Mouse (Mus musculus): Measurements from ENCODE around the gene Slc17a2. TPM values are rescaled to one million over a fixed set of nuclear protein-coding genes. Genes with fewer than 3 reads are reported as not detected.

Slc17a2 gene
- polyA plus RNA-seq, 1 experiment from 2014 or later, result 3.4 TPM

- Histone ChIP-seq H3K36me3 (ENCODE audit: insufficient read depth, low read length) (no peaks in the 10 kb centered on the region), H3K27ac (ENCODE audit: low read length) (no peak within 1 kb of the TSS), H3K9ac (replicated peaks; ENCODE audit: low read depth) (no peak within 1 kb of the TSS), H3K27me3 (replicated peaks; ENCODE audit: insufficient read depth, low read length) (no peaks in the 10 kb centered on the region), H3K9me3 (ENCODE audit: low read length) (no peaks in the 10 kb centered on the region), H3K4me2 (replicated peaks; ENCODE audit: low read depth, low read length) (no peak within 1 kb of the TSS), H3K4me3 (ENCODE audit: low read depth, low read length) (no peak within 1 kb of the TSS), H3K4me1 (ENCODE audit: insufficient read depth, low read depth, low read length) (peaks cover 5% of the 10 kb centered on the region; the same call in 1 of the 2 replicates)
- DNase-seq (ENCODE audit: low spot score) (no peak), ATAC-seq (no peak)
- TF ChIP-seq CTCF (IDR thresholded peaks at IDR 0.05) (no peak), EP300 (IDR thresholded peaks at IDR 0.05) (no peak)
- WGBS, result 78% methylated on average over 7 of the region's 7 CpGs
Observed at GRCm38 (mm10) chr13:23867405-23867804, 60.6 kb downstream of the Slc17a2 start, which contains the start of gene Slc17a1. Gene Slc17a1 (plus strand): TSS chr13:23867750.

DNA sequence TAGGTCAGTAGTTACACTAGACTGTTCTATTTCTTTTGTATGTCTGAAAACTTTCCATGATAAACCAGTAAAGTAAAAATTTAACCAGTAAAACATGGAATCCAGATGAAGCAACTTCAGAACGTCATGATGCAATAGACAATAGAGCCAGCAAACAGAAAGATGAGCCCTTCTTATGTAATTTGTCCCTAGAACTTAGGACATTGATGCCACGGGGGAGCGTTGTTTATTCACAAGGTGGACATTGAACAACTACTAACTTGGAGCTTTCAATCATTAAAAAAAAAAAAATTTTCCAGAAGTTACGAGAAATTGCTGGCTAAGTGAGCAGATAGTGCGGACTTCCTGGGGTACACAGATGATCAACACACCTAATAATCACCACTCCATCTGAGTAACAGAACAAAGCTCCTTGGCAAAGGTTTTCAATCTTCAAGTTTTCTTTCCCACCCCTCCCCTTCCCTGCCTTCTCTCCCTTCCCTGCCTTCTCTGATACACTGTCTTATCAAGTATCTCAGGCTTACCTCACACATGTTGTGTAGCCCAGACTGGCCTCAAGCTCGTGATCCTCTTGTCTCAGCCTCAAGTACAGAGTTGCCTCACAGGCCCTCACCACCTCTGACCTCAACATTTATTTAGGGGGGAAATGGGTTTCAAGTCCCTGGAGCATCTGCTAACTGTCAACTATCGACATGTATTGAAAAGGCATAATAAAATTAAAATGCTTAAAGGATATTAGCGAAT is 62.2 kb downstream of the Slc17a2 start:
- WGBS, result 80% methylated on average over 8 of the region's 8 CpGs
- ATAC-seq, result no peak
- H3K9me3 ChIP-seq (ENCODE audit: low read length), result no peaks in the 10 kb centered on the region
- H3K4me2 ChIP-seq (replicated peaks; ENCODE audit: low read depth, low read length), result no peak overlapping the region
- no peak overlapping the region for H3K4me3 ChIP-seq (ENCODE audit: low read depth, low read length)
- DNase-seq (ENCODE audit: low spot score), result no peak
- H3K4me1 ChIP-seq (ENCODE audit: insufficient read depth, low read depth, low read length), result peaks cover 5% of the 10 kb centered on the region; the same call in 1 of the 2 replicates
- no peak overlapping the region for H3K27ac ChIP-seq (ENCODE audit: low read length)
- H3K9ac ChIP-seq (replicated peaks; ENCODE audit: low read depth), result no peak overlapping the region
- H3K36me3 ChIP-seq (ENCODE audit: insufficient read depth, low read length), result no peaks in the 10 kb centered on the region
- no peak for TF ChIP-seq EP300 (IDR thresholded peaks at IDR 0.05)
- TF ChIP-seq CTCF (IDR thresholded peaks at IDR 0.05), result no peak
- no peaks in the 10 kb centered on the region for H3K27me3 ChIP-seq (replicated peaks; ENCODE audit: insufficient read depth, low read length)

DNA sequence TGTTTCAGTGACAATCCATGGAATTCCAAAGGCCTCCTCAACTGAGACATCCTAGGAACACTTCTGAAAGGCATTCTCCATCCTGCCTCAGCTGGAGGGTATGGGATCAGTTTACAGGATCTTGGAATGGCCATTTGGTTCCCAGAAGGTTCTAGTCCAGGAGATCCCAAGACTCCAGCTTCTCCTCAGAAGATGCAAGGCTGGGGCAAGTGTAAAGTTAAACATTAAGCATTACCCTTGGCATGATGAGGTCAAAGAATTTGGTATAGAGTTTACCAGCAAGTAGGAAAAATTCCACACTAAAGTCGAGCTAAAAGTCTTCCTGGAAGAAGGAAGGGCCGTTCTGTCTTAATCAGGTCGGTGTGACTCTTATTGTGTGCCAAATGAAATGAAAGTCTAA is 63.2 kb downstream of the Slc17a2 start:
- ATAC-seq, result no peak
- H3K4me1 ChIP-seq (ENCODE audit: insufficient read depth, low read depth, low read length), result peaks cover 5% of the 10 kb centered on the region; the same call in 1 of the 2 replicates
- no peak for DNase-seq (ENCODE audit: low spot score)
- H3K9me3 ChIP-seq (ENCODE audit: low read length), result no peaks in the 10 kb centered on the region
- H3K27ac ChIP-seq (ENCODE audit: low read length), result no peak overlapping the region
- WGBS, result 66% methylated on average over 3 of the region's 3 CpGs
- TF ChIP-seq EP300 (IDR thresholded peaks at IDR 0.05) (no peak), CTCF (IDR thresholded peaks at IDR 0.05) (no peak)
- no peak overlapping the region for H3K9ac ChIP-seq (replicated peaks; ENCODE audit: low read depth)
- H3K4me2 ChIP-seq (replicated peaks; ENCODE audit: low read depth, low read length), result no peak overlapping the region
- no peak overlapping the region for H3K4me3 ChIP-seq (ENCODE audit: low read depth, low read length)
- no peaks in the 10 kb centered on the region for H3K36me3 ChIP-seq (ENCODE audit: insufficient read depth, low read length)
- no peaks in the 10 kb centered on the region for H3K27me3 ChIP-seq (replicated peaks; ENCODE audit: insufficient read depth, low read length)

GRCm38 (mm10) chr13:23873141-23873540 is 66.3 kb downstream of the Slc17a2 start:
- no peak for DNase-seq (ENCODE audit: low spot score)
- no peak for ATAC-seq
- Histone ChIP-seq H3K9me3 (ENCODE audit: low read length) (no peaks in the 10 kb centered on the region), H3K9ac (replicated peaks; ENCODE audit: low read depth) (no peak overlapping the region), H3K4me1 (ENCODE audit: insufficient read depth, low read depth, low read length) (no peaks in the 10 kb centered on the region), H3K4me2 (replicated peaks; ENCODE audit: low read depth, low read length) (no peak overlapping the region), H3K27ac (ENCODE audit: low read length) (no peak overlapping the region), H3K36me3 (ENCODE audit: insufficient read depth, low read length) (no peaks in the 10 kb centered on the region), H3K4me3 (ENCODE audit: low read depth, low read length) (no peak overlapping the region), H3K27me3 (replicated peaks; ENCODE audit: insufficient read depth, low read length) (no peaks in the 10 kb centered on the region)
- TF ChIP-seq EP300 (IDR thresholded peaks at IDR 0.05) (no peak), CTCF (IDR thresholded peaks at IDR 0.05) (no peak)
- 53% methylated on average over 5 of the region's 5 CpGs for WGBS

Other genes with a start within 250 kb of the Slc17a2 start
- 1.6 and 1.7 TPM in 2 replicates for gene Hist1h3e, start 244.6 kb upstream of the Slc17a2 start, polyA plus RNA-seq (2015; fragmentation: Nextera tagmentation; extraction: Ambion mirVana)
- gene Hist1h2ae, start 235.8 kb upstream of the Slc17a2 start, polyA plus RNA-seq (2015; fragmentation: Nextera tagmentation; extraction: Ambion mirVana), result 7.1 and 7.9 TPM in 2 replicates
- 1.3 and 1.9 TPM in 2 replicates for gene Hist1h2bg, start 235.6 kb upstream of the Slc17a2 start, polyA plus RNA-seq (2015; fragmentation: Nextera tagmentation; extraction: Ambion mirVana)
- gene Hist1h2bf, start 232.8 kb upstream of the Slc17a2 start, polyA plus RNA-seq (2015; fragmentation: Nextera tagmentation; extraction: Ambion mirVana), result 0.48 and 0.87 TPM in 2 replicates
- 0.49 and 0.57 TPM in 2 replicates for gene Hist1h2ad, start 232.6 kb upstream of the Slc17a2 start, polyA plus RNA-seq (2015; fragmentation: Nextera tagmentation; extraction: Ambion mirVana)
- gene Hist1h3d, start 231.2 kb upstream of the Slc17a2 start, polyA plus RNA-seq (2015; fragmentation: Nextera tagmentation; extraction: Ambion mirVana), result 0.62 and 1.3 TPM in 2 replicates
- 31.4 and 36.9 TPM in 2 replicates for gene Hist1h4d, start 225.4 kb upstream of the Slc17a2 start, polyA plus RNA-seq (2015; fragmentation: Nextera tagmentation; extraction: Ambion mirVana)
- gene Hist1h2be, start 185.9 kb upstream of the Slc17a2 start, polyA plus RNA-seq (2015; fragmentation: Nextera tagmentation; extraction: Ambion mirVana), result 0.44 and 0.86 TPM in 2 replicates
- 7.8 and 9.9 TPM in 2 replicates for gene Hist1h1e, start 184.4 kb upstream of the Slc17a2 start, polyA plus RNA-seq (2015; fragmentation: Nextera tagmentation; extraction: Ambion mirVana)
- gene Hist1h2ac, start 123.0 kb upstream of the Slc17a2 start, polyA plus RNA-seq (2015; fragmentation: Nextera tagmentation; extraction: Ambion mirVana), result 0.32 and 0.54 TPM in 2 replicates
- gene Hist1h2bc, start 122.8 kb upstream of the Slc17a2 start, polyA plus RNA-seq (2015; fragmentation: Nextera tagmentation; extraction: Ambion mirVana), result 67.5 and 69.5 TPM in 2 replicates
- 0.13 TPM in 1 of 2 replicates, not detected in the other for gene Hist1h1t, start 111.2 kb upstream of the Slc17a2 start, polyA plus RNA-seq (2015; fragmentation: Nextera tagmentation; extraction: Ambion mirVana)
- 3.7 and 3.9 TPM in 2 replicates for gene Hist1h4c, start 108.5 kb upstream of the Slc17a2 start, polyA plus RNA-seq (2015; fragmentation: Nextera tagmentation; extraction: Ambion mirVana)
- gene Hfe, start 96.1 kb upstream of the Slc17a2 start, polyA plus RNA-seq (2015; fragmentation: Nextera tagmentation; extraction: Ambion mirVana), result 25.3 and 26.3 TPM in 2 replicates
- gene Hist1h1c, start 68.2 kb upstream of the Slc17a2 start, polyA plus RNA-seq (2015; fragmentation: Nextera tagmentation; extraction: Ambion mirVana), result 38.9 and 43.3 TPM in 2 replicates
- 0.27 TPM in 1 of 2 replicates, not detected in the other for gene Hist1h3c, start 61.4 kb upstream of the Slc17a2 start, polyA plus RNA-seq (2015; fragmentation: Nextera tagmentation; extraction: Ambion mirVana)
- gene Hist1h2bb, start 60.3 kb upstream of the Slc17a2 start, polyA plus RNA-seq (2015; fragmentation: Nextera tagmentation; extraction: Ambion mirVana), result 0.99 TPM in 1 of 2 replicates, not detected in the other
- 5.3 and 6.1 TPM in 2 replicates for gene Hist1h2ab, start 55.9 kb upstream of the Slc17a2 start, polyA plus RNA-seq (2015; fragmentation: Nextera tagmentation; extraction: Ambion mirVana)
- 2.6 and 3.0 TPM in 2 replicates for gene Hist1h3b, start 54.7 kb upstream of the Slc17a2 start, polyA plus RNA-seq (2015; fragmentation: Nextera tagmentation; extraction: Ambion mirVana)
- 0.57 and 0.73 TPM in 2 replicates for gene Hist1h4b, start 50.0 kb upstream of the Slc17a2 start, polyA plus RNA-seq (2015; fragmentation: Nextera tagmentation; extraction: Ambion mirVana)
- 0.26 and 0.38 TPM in 2 replicates for gene Hist1h4a, start 45.8 kb upstream of the Slc17a2 start, polyA plus RNA-seq (2015; fragmentation: Nextera tagmentation; extraction: Ambion mirVana)
- 1.4 and 1.7 TPM in 2 replicates for gene Hist1h3a, start 44.6 kb upstream of the Slc17a2 start, polyA plus RNA-seq (2015; fragmentation: Nextera tagmentation; extraction: Ambion mirVana)
- 0.33 and 0.64 TPM in 2 replicates for gene Hist1h1a, start 43.3 kb upstream of the Slc17a2 start, polyA plus RNA-seq (2015; fragmentation: Nextera tagmentation; extraction: Ambion mirVana)
- not detected in 2 replicates for gene Trim38, start 37.1 kb upstream of the Slc17a2 start, polyA plus RNA-seq (2015; fragmentation: Nextera tagmentation; extraction: Ambion mirVana)
- not detected in 2 replicates for gene Slc17a3, start 32.4 kb downstream of the Slc17a2 start, polyA plus RNA-seq (2015; fragmentation: Nextera tagmentation; extraction: Ambion mirVana)
- gene Slc17a1, start 60.8 kb downstream of the Slc17a2 start, polyA plus RNA-seq (2015; fragmentation: Nextera tagmentation; extraction: Ambion mirVana), result not detected in 2 replicates
- gene Slc17a4, start 108.0 kb downstream of the Slc17a2 start, polyA plus RNA-seq (2015; fragmentation: Nextera tagmentation; extraction: Ambion mirVana), result not detected in 2 replicates
- gene Hist1h2ba, start 127.2 kb downstream of the Slc17a2 start, polyA plus RNA-seq (2015; fragmentation: Nextera tagmentation; extraction: Ambion mirVana), result not detected in 2 replicates
- gene Hist1h2aa, start 127.5 kb downstream of the Slc17a2 start, polyA plus RNA-seq (2015; fragmentation: Nextera tagmentation; extraction: Ambion mirVana), result not detected in 2 replicates
- gene Scgn, start 184.2 kb downstream of the Slc17a2 start, polyA plus RNA-seq (2015; fragmentation: Nextera tagmentation; extraction: Ambion mirVana), result not detected in 2 replicates